Mouse (Mus musculus) intestine, postnatal 0 days (tissue): ENCODE measurements around the gene Phlda2. TPM values are rescaled to one million over a fixed set of nuclear protein-coding genes. Genes with fewer than 3 reads are reported as not detected.

Experiments
- ATAC-seq: fragments of 200-750 bp; cut with Nextera tagmentation; 2 replicates; pipeline ENCODE4 v1.8.0; 2017; ENCODE audit warnings: mild to moderate bottlenecking, moderate TSS enrichment, moderate library complexity
- H3K27ac ChIP-seq: fragments of 300-500 bp; sonication (generic); 2 replicates; pipeline ENCODE4 v1.5.1; 2014; ENCODE audit warnings: mild to moderate bottlenecking, low read depth, low read length, moderate library complexity
- H3K27me3 ChIP-seq: fragments of 300-500 bp; sonication (generic); replicated peaks from 2 replicates; pipeline ENCODE4 v1.6.1; 2014; ENCODE audit warnings: low read length, mixed read lengths; ENCODE audit not compliant: control insufficient read depth, insufficient read depth
- H3K36me3 ChIP-seq: fragments of 300-500 bp; sonication (generic); 2 replicates; pipeline ENCODE4 v1.6.1; 2014; ENCODE audit warnings: mild to moderate bottlenecking, moderate library complexity; ENCODE audit not compliant: control insufficient read depth, insufficient read depth
- H3K4me1 ChIP-seq: fragments of 300-500 bp; sonication (generic); replicated peaks from 2 replicates; pipeline ENCODE4 v1.6.1; 2014; ENCODE audit warnings: antibody characterized with exemption, low read length, mixed read lengths; ENCODE audit not compliant: control insufficient read depth, insufficient read depth
- H3K4me2 ChIP-seq: fragments of 300-500 bp; sonication (generic); replicated peaks from 2 replicates; pipeline ENCODE4 v1.6.1; 2014; ENCODE audit warnings: low read depth, mild to moderate bottlenecking, moderate library complexity
- H3K4me3 ChIP-seq: fragments of 300-500 bp; sonication (generic); 2 replicates; pipeline ENCODE4 v1.5.1; 2014; ENCODE audit warnings: low read depth, low read length
- H3K9ac ChIP-seq: fragments of 300-500 bp; sonication (generic); 2 replicates; pipeline ENCODE4 v1.6.1; 2014; ENCODE audit warnings: mild to moderate bottlenecking, low read depth, low read length
- H3K9me3 ChIP-seq: fragments of 300-500 bp; sonication (generic); 2 replicates; pipeline ENCODE4 v1.6.1; 2016; ENCODE audit warnings: mixed run types; ENCODE audit not compliant: control insufficient read depth
- CTCF ChIP-seq: sonication (generic); IDR thresholded peaks from 2 replicates; pipeline ENCODE4 v1.5.1; 2016; ENCODE audit warnings: low read depth, mild to moderate bottlenecking, control low read depth, antibody characterized with exemption, moderate library complexity
- WGBS: fragments of 180-500 bp; shearing (Covaris S2); extraction: QIAGEN DNeasy Blood & Tissue Kit; methylation state at CpG from one replicate; pipeline ENCODE4 v1.1.7; 2014; 5-methylcytosine and 5-hydroxymethylcytosine counted together
- polyA plus RNA-seq: library from polyadenylated mRNA; unstranded; fragments of >200 nt; fragmentation: Nextera tagmentation; extraction: Ambion mirVana; gene quantifications from 2 replicates; pipeline ENCODE4 v1.2.1, GENCODE M21; 2015

Phlda2 gene
- 1.0 and 1.3 TPM in 2 replicates for polyA plus RNA-seq

DNA sequence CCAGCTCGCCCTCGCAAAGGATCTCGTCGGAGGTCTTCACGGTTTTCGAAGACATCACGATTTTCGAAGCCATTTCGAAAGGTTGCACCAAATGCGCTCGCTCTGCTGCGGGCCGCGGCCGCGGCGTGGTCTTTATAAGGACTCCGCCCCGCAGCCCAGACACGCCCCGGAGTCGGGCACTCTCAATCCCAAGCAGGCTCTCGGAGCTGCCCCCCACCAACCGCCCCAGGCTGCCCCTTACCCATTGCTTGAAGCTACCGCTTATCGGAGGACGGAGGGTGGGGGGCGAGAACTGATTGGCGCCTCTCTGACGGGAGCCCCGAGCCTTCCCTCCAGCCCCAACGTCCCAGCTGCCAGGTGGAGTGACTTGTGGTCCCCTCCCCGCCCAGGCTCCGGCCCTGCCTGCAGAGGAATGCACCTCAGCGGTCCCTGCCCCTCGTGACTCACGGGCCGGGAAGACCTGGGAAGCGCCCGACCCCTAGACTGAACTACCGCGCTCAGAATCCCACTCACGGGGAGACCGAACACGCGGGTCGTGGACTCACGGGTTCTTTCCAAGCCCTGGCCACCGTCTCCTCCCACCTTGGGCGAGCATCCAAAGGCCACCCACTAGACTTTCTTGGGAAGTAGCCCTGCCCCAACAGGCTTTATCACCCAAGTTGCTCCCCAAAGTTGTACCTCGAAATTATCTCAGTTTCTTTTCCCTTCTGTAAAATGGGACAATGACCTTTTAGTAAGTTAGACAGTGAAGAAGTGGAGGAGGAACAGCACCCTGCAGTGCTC, at the start of gene Phlda2:
Gene Phlda2, minus strand, starts transcription at position 733 of the 783 bp plus-strand sequence.
- Histone ChIP-seq H3K4me2 (peak within 1 kb of the TSS; percentile 66), H3K36me3 (no peaks in the 10 kb centered on the region), H3K4me1 (peaks cover 8% of the 10 kb centered on the region; the same call in 1 of the 2 replicates), H3K9me3 (no peaks in the 10 kb centered on the region), H3K9ac (peak within 1 kb of the TSS; percentile 31; the same call in 1 of the 2 replicates), H3K27ac (no peak within 1 kb of the TSS), H3K27me3 (peaks cover 25% of the 10 kb centered on the region), H3K4me3 (peak within 1 kb of the TSS; percentile 44)
- ATAC-seq, result no peak
- 3% methylated on average over 51 of the region's 51 CpGs for WGBS
- TF ChIP-seq CTCF, result no peak

DNA sequence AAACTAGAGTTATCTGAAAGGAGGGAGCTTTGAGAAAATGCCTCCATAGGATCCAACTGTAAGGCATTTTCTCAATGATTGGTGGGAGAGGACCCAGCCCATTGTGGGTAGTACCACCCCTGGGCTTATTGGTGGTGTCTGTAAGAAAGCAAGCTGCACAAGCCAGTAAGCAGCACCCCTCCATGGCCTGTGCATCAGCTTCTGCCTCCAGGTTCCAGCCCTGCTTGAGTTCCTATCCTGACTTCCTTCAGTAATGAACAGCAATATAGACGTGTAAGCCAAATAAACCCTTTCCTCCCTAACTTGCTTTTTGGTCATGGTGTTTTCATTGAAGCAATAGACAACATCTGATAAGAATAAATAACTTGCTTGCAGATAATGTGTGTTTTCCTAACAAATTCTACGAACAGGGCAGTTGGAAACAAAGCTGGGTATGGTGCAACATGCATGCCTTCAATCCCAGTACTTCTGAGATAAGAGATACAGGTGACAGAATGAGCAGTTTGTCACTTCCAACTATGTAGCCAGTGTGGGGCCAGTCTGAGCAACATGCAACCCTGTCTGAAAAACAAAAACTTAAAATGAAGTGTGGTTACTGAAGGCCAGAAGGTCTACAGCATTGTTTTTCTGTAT, 46.8 kb upstream of the Phlda2 start:
- no peak for TF ChIP-seq CTCF
- 16% methylated on average over 2 of the region's 2 CpGs for WGBS
- Histone ChIP-seq H3K4me2 (peak overlapping the region; percentile 72), H3K27ac (peak overlapping the region; percentile 96), H3K9me3 (no peaks in the 10 kb centered on the region), H3K4me3 (peak overlapping the region; percentile 90), H3K36me3 (peaks cover 4% of the 10 kb centered on the region; the same call in 1 of the 2 replicates), H3K4me1 (no peaks in the 10 kb centered on the region), H3K9ac (peak overlapping the region; percentile 87), H3K27me3 (no peaks in the 10 kb centered on the region)
- 0 out of 2 replicates have a peak, but pooled peaks have one; percentile 0 for ATAC-seq

DNA sequence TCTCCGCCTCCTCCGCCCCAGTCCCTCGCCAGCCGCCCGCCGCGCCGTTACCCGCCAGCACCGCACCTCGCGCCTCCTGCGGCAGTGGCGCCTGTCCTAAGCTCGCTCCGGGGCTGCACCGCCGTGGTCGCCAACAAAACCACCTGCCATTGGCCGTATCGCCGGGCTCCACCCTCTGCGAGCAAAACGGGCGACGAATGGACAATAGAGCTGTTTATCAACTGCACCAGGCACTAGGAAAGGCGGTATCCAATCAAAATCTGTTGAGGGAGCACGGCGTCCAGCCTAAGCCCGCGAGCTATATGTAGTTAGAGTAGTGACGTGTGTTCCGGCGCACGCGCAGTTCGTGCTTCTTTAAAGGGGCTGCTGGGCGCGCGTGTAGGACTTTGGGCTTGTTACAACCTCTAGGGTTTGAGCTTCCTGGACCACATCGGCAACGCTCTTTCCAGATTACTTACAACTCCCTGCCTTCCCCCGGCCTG, 46.1 kb upstream of the Phlda2 start, which contains the start of gene Nap1l4:
Gene Nap1l4, minus strand, starts transcription at position 131 of the 482 bp plus-strand sequence.
- Histone ChIP-seq H3K36me3 (no peaks in the 10 kb centered on the region), H3K4me2 (peak within 1 kb of the TSS; percentile 72), H3K9me3 (no peaks in the 10 kb centered on the region), H3K4me3 (peak within 1 kb of the TSS; percentile 90), H3K27ac (peak within 1 kb of the TSS; percentile 96), H3K4me1 (no peaks in the 10 kb centered on the region), H3K9ac (peak within 1 kb of the TSS; percentile 87), H3K27me3 (no peaks in the 10 kb centered on the region)
- peak; percentile 99 for ATAC-seq
- TF ChIP-seq CTCF, result no peak
- WGBS, result under 1% methylated on average over 42 of the region's 43 CpGs

GRCm38 (mm10) chr7:143548231-143548961, 45.4 kb upstream of the Phlda2 start:
- Histone ChIP-seq H3K27me3 (no peaks in the 10 kb centered on the region), H3K27ac (peak overlapping the region; percentile 96), H3K9ac (peak overlapping the region; percentile 87), H3K4me1 (no peaks in the 10 kb centered on the region; the same call in 1 of the 2 replicates), H3K4me3 (peak overlapping the region; percentile 90), H3K36me3 (no peaks in the 10 kb centered on the region), H3K4me2 (peak overlapping the region; percentile 72), H3K9me3 (no peaks in the 10 kb centered on the region)
- under 1% methylated on average over 42 of the region's 63 CpGs for WGBS
- no peak for TF ChIP-seq CTCF
- ATAC-seq, result peak; percentile 85

DNA sequence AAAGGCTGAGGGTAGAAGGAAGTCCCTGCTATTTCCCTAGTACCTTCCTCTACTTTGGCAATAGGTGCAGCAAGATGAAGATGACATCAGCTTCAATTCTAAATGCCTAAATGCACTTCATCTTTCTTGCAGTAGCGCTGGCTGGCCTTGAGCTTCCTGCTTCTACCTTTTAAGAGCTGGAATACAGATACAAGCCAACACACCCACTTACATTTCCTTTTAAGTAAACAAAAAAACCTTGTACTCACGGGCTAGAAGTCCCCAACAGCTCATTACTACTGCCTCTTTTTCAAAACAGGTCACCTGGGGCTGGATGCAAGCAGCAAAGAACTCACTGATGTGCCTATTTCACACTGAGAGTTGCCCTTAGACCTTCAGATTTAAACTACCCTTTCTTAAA, 43.6 kb upstream of the Phlda2 start:
- H3K9ac ChIP-seq, result no peak overlapping the region
- H3K4me2 ChIP-seq, result peak overlapping the region; percentile 72; the same call in 1 of the 2 replicates
- WGBS, result 26% methylated on average over 2 of the region's 2 CpGs
- ATAC-seq, result no peak
- TF ChIP-seq CTCF, result no peak
- no peak overlapping the region for H3K4me3 ChIP-seq
- H3K27me3 ChIP-seq, result no peaks in the 10 kb centered on the region
- H3K27ac ChIP-seq, result no peak overlapping the region
- no peaks in the 10 kb centered on the region; the same call in 1 of the 2 replicates for H3K4me1 ChIP-seq
- H3K36me3 ChIP-seq, result no peaks in the 10 kb centered on the region
- H3K9me3 ChIP-seq, result no peaks in the 10 kb centered on the region
